Mouse (Mus musculus) right cerebral cortex, postnatal 10 days (tissue): ENCODE data around the gene Entpd3.

Experiments
- DNase-seq, 2 experiments: peaks; one replicate each; pipeline ENCODE4 v3.0.0; 2021; ENCODE audit warnings: low spot score in 2 of 2

The Entpd3 gene

GRCm38 (mm10) chr9:120579808-120580207 is 40.2 kb downstream of the Entpd3 start:
- DNase-seq = peak; percentile 56 to 57

DNA sequence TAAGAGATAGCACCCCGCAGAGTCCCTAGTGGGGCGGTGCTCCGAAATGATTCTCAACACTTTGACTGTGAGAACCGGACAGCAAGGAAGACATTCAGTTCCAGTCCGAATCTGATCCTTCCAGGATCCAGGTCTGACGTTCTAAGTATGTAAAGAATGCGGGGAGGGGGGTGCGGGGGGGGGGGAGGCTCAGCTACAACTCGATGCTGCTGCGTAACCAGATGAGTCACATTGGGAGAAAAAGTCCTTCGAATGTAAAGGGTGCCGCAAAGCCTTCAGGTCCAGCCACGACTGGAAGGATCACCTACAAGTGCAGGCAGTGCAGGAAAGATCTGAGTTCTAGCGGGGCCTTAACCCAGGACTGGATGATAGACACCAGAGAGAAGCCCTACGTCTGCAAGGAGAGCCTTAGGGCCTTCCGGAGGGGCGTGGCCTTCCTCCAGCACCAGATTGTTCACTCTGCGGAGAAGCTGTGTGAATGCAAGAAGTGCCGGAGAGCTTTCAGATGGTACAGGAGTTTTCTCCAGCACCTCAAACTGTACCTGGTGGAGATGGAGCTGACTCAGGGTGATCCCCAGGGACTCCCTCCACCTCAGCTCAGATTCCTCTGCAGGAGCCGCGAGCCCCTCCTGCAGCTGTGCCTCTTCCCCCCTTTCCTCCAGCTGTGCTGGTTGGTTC is 42.5 kb downstream of the Entpd3 start:
- peak in 1 of 2 experiments; percentile 60 for DNase-seq

GRCm38 (mm10) chr9:120582619-120583308 is 43.1 kb downstream of the Entpd3 start:
- DNase-seq = peak; percentile 92 to 93

- no peak for DNase-seq
Observed at GRCm38 (mm10) chr9:120583314-120583713, 43.7 kb downstream of the Entpd3 start.

DNA sequence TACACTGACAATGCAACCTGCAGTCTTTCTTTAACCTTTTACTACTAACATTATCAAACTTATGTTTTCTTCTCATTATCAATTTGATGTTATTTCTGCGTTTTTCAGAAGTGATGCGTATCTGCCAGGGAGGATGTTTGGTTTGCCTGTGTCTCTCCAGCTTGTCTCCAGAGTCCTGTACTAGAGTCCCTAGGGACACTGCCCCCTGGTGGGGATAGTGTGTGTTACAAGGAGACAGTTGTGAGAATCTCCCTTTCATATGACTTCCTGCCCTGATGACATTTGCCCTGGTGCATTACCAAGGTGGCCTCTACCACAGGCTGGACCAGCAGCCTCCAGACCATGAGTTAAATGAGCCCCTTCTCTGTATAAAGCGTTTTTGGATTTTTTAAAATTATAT is 46.9 kb downstream of the Entpd3 start:
- peak; percentile 62 to 79 for DNase-seq

DNA sequence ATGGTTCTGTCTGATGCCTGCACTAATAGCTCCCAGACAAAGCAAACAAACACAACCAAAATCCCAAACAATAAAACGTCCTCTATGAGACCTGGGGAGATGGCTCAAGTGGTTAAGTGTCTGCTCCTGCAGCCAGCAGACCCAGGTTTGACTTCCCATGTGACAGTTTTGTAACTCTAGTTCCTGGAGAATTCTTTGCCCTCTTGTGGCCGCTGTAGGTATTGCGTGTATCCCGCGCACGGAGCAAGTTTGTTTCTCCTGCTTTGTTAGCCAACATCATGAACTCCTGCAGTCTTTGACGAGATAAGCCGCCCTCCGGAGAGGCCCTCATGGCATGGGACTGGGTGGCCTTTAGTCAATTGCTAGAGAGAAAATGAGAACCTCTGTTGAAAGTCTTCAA is 51.9 kb downstream of the Entpd3 start:
- peak; percentile 64 to 80 for DNase-seq

DNA sequence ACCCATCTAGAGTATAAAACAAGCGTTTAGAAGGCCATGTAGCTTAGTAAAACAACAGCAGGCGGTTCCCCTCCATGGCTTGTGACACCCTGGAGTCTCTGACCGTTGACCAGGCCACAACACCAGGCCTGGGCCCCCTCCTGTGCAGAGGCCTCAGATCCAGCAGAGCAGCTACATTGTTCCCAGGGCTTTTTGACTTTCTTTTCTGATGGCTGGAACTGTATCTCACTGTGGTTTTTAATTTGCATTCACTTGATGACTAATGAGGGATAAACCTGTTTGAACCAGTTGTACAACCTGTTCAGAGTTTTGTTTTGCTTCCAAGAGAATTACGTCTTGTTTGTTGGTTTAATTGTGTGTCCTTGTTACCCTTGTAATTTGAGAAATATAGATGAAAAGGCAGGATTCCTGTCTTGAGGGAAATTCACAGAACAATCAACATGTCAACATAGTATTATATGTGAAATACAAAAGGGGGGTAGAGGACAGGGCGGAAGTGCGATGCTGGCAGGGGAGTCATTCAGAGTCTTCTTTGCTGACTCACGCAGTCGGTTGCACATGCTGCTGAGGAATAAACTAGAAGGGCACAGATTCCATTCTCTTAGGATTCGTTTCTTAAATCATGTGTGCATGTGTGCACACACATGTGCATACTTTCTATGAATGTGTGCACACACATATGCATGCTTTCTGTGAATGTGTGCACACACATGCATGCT is 53.9 kb downstream of the Entpd3 start:
- no peak for DNase-seq

GRCm38 (mm10) chr9:120594839-120595238 is 55.2 kb downstream of the Entpd3 start:
- DNase-seq = no peak

DNA sequence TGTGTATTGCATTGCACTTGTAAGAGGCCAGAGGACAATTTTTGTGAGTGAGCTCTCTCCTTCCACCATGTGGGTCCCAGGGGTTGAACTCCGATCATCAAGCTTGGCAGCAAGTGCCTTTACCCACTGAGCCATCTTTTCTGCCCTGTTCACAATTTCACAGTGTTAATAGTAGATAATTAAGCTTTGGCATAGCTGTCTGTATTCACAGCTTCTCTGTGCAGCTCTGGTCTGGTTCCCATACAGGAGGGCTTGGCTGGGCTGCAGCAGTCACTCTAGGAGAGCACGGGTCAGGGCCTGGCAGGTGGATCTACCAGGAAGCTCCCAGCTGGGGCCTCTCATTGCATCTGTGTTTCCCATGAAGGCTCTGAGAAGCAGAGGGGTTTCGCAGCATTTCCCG is 55.7 kb downstream of the Entpd3 start:
- DNase-seq = no peak

DNA sequence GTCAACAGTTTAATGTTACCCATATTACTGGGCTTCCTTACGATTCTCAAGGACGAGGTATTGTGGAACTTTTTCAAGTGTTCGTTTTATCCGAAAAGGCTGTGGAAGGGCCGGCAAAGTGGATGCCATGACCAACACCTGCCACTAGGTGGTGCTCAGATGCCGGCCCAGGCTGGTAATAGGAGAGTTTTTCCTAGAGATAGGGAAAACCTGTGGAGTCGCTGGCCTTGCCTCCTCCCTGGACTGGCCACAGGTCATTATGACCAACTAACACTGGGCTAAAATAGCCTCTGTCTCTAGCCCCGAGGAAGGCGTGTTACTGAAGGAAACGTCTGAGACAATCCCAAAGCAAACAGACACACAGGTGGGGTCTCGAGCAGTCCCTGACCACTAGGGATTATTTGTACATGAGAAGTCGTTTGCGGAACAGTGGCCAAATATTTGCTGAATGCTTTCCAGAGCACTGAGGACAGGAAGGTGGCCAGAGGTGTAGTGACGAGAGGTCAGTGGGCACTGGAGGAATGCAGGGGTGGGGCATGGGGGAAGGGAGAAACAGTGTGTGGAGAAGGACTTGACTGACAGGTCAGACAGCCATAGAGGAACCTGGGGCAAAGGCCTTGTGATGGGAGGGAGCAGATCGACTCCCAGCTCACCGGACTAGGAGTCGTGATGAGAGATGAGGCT is 62.0 kb downstream of the Entpd3 start:
- DNase-seq = peak; percentile 71 to 83

GRCm38 (mm10) chr9:120602172-120602838 is 62.7 kb downstream of the Entpd3 start:
- DNase-seq = peak; percentile 60 to 70

- peak; percentile 90 to 92 for DNase-seq
Observed at GRCm38 (mm10) chr9:120602839-120603511, 63.4 kb downstream of the Entpd3 start.

DNA sequence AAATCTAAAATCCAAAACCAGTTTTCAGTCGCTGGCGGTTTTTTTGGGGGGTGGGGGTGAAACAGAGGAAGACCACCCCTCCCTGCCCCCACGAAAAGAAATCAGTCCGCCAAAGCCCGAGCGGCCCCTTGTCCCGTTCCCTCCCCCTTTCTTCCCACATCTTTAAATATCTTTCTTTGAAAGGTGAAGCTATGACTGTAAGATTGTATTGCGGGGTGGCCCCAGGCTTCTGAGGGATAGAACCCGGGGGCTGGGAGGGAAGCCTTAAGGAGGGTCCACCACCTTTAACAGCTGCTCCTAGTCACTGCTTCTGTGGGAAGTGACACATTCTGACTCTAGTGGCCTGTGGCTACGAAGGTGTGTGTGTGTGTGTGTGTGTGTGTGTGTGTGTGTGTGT is 63.9 kb downstream of the Entpd3 start:
- DNase-seq = no peak

DNA sequence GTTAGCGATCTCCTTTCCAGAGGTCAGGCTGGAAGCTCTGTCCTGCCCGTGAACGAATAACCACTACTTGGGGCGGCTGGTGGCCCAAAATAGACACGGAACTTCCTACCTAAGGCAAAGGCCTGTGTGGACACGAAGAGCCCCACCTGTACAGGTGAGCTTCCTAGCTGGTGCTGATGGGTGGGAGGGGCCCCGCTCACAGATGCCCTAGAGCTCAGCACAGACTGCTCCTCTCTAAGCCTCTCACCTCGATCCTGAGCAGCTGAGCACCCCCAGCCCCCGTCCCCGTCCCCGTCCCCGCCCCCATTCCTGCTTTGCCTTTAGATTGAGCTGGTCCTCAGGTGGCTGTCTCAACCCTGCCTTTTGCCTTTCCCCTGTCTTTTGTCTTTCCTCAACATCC is 64.3 kb downstream of the Entpd3 start:
- DNase-seq = no peak

GRCm38 (mm10) chr9:120611055-120611454 is 71.4 kb downstream of the Entpd3 start:
- no peak for DNase-seq

DNA sequence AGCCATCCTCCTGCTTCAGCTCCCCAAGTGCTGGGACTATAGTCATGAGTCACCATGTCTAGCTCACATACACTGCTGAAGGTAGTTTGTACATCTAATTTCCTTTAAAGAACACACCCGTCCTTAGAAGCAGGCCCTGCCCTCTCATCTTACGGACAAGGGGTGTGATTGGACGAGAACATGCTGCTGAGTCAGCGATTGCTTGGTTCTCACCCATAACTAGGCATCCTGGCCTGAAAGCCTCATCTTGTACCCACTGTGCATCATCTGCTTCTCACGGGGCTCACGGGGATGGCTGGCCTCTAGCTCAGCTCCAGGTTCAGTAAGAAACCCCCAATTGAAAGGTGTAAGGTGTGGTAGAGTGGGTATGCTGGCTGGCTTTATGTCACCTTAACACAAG is 74.4 kb downstream of the Entpd3 start:
- no peak for DNase-seq
